Mouse (Mus musculus) megakaryocyte, embryonic 14.5 days (primary cell): Measurements from ENCODE around the gene Qrich1.

Source experiments
- FLI1 ChIP-seq: IDR thresholded peaks from 2 replicates; pipeline ENCODE4 v1.6.1; 2012; ENCODE audit warnings: low read length, inconsistent platforms, mixed read lengths
- GATA1 ChIP-seq: IDR thresholded peaks from 3 replicates; pipeline ENCODE4 v1.6.1; 2012; ENCODE audit warnings: mixed read lengths, low read length, inconsistent platforms, borderline replicate concordance

- TF ChIP-seq GATA1 = no peak
- TF ChIP-seq FLI1 = no peak
Measured at GRCm38 (mm10) chr9:108488403-108488802, 28.2 kb upstream of the Qrich1 start.
